ENCODE assay signal across 8 mouse cellular contexts in the genomic region with DNA sequence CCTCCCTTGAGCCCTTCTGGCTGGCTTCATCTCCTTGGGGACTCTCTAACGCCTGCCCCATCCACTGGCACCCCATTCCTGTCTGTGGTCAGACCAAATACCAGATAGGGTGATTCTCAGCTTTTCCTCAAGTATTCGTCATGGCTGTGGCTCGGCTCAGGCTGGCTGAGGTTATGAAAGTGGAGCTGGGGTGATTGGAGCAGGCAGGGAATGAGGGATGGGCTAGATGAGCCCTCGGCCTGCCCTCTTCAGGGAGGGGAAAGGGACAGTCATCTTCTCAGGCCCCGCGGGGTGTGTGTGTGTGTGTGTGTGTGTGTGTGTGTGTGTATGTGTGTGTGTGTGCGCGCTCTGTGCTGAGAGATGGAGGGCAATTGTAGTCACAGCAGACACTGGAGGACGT. TPM values are rescaled to one million over a fixed set of nuclear protein-coding genes. Genes with fewer than 3 reads are reported as not detected.
DNase-seq lines count a peak whose midpoint lies in the region; ATAC-seq lines count a peak whose summit lies in the region.

TSS of gene Podnl1 (plus strand) at position 334 of the 400 bp plus-strand sequence.

- no peaks in the 10 kb centered on the region for H3K9me3 ChIP-seq in heart, embryonic 16.5 days (replicated peaks; ENCODE audit: control insufficient read depth, low read length)
- H3K9me3 ChIP-seq in midbrain, embryonic 14.5 days (ENCODE audit: control insufficient read depth, low read length): no peaks in the 10 kb centered on the region
- H3K9me3 ChIP-seq in midbrain, embryonic 11.5 days (ENCODE audit: control insufficient read depth, low read length): no peaks in the 10 kb centered on the region
- no peaks in the 10 kb centered on the region for H3K9me3 ChIP-seq in forebrain, embryonic 15.5 days

- no peak within 1 kb of the TSS for H3K4me3 ChIP-seq in heart, embryonic 16.5 days (ENCODE audit: low read length)
- no peak within 1 kb of the TSS for H3K4me3 ChIP-seq in midbrain, embryonic 14.5 days (replicated peaks; ENCODE audit: low read depth, low read length)
- no peak within 1 kb of the TSS for H3K4me3 ChIP-seq in midbrain, embryonic 11.5 days (ENCODE audit: low read depth, low read length)
- no peak within 1 kb of the TSS for H3K4me3 ChIP-seq in forebrain, embryonic 15.5 days

- H3K4me1 ChIP-seq in heart, embryonic 16.5 days (ENCODE audit: control insufficient read depth, insufficient read depth, low read length): no peaks in the 10 kb centered on the region
- H3K4me1 ChIP-seq in midbrain, embryonic 14.5 days (ENCODE audit: control insufficient read depth, insufficient read depth, low read length): no peaks in the 10 kb centered on the region
- no peaks in the 10 kb centered on the region for H3K4me1 ChIP-seq in midbrain, embryonic 11.5 days (ENCODE audit: control insufficient read depth, insufficient read depth, low read length)
- 0 out of 2 replicates have a peak, but pooled peaks cover under 1% of the 10 kb centered on the region for H3K4me1 ChIP-seq in forebrain, embryonic 15.5 days

- 44% methylated on average over 9 of the region's 9 CpGs for WGBS in heart, embryonic 16.5 days
- 57% methylated on average over 9 of the region's 9 CpGs for WGBS in midbrain, embryonic 14.5 days
- 68% methylated on average over 8 of the region's 9 CpGs for WGBS in midbrain, embryonic 11.5 days
- WGBS in forebrain, embryonic 15.5 days: 60% methylated on average over 9 of the region's 9 CpGs

- H3K4me2 ChIP-seq in heart, embryonic 16.5 days (ENCODE audit: low read depth, low read length): no peak within 1 kb of the TSS
- H3K4me2 ChIP-seq in midbrain, embryonic 14.5 days (ENCODE audit: low read length): no peak within 1 kb of the TSS
- H3K4me2 ChIP-seq in midbrain, embryonic 11.5 days: no peak within 1 kb of the TSS
- H3K4me2 ChIP-seq in forebrain, embryonic 15.5 days (replicated peaks): no peak within 1 kb of the TSS

- no peak for DNase-seq in heart, adult 18-20 months
- DNase-seq in midbrain, embryonic 14.5 days: no peak
- DNase-seq in midbrain, embryonic 11.5 days (ENCODE audit: low spot score, missing footprints): no peak
- DNase-seq in retina, postnatal 1 day: peak; percentile 60

- no peak within 1 kb of the TSS for H3K27ac ChIP-seq in heart, embryonic 16.5 days (ENCODE audit: low read length)
- H3K27ac ChIP-seq in midbrain, embryonic 14.5 days (replicated peaks; ENCODE audit: low read depth, low read length): 0 out of 2 replicates have a peak within 1 kb of the TSS, but pooled peaks have one; percentile 20
- no peak within 1 kb of the TSS for H3K27ac ChIP-seq in midbrain, embryonic 11.5 days (ENCODE audit: low read depth, low read length)
- no peak within 1 kb of the TSS for H3K27ac ChIP-seq in forebrain, embryonic 15.5 days (replicated peaks)

- no peak within 1 kb of the TSS for H3K9ac ChIP-seq in heart, embryonic 16.5 days (ENCODE audit: low read length)
- no peak within 1 kb of the TSS for H3K9ac ChIP-seq in midbrain, embryonic 14.5 days (replicated peaks; ENCODE audit: low read length)
- no peak within 1 kb of the TSS for H3K9ac ChIP-seq in midbrain, embryonic 11.5 days (ENCODE audit: low read length)
- H3K9ac ChIP-seq in forebrain, embryonic 15.5 days (replicated peaks): no peak within 1 kb of the TSS

- 0 out of 2 replicates have a peak, but pooled peaks have one; percentile 23 for ATAC-seq in heart, embryonic 16.5 days (replicated peaks; ENCODE audit: extremely low read depth, insufficient read depth, low FRiP score)
- ATAC-seq in midbrain, embryonic 14.5 days (ENCODE audit: low FRiP score, low TSS enrichment): peak; percentile 34; the same call in 1 of the 2 replicates
- ATAC-seq in midbrain, embryonic 11.5 days (ENCODE audit: low FRiP score): no peak
- 0 out of 2 replicates have a peak, but pooled peaks have one; percentile 12 for ATAC-seq in erythroblast, adult 5-6 weeks (replicated peaks; ENCODE audit: low FRiP score, poor library complexity, severe bottlenecking)
- no peak for ATAC-seq in monocyte, adult 5-6 weeks (replicated peaks; ENCODE audit: insufficient number of reproducible peaks, low FRiP score, low TSS enrichment, poor library complexity, severe bottlenecking)
- no peak for ATAC-seq in forebrain, embryonic 15.5 days (replicated peaks)

- no peaks in the 10 kb centered on the region for H3K36me3 ChIP-seq in heart, embryonic 16.5 days (ENCODE audit: control insufficient read depth, insufficient read depth)
- H3K36me3 ChIP-seq in midbrain, embryonic 14.5 days (ENCODE audit: control insufficient read depth, insufficient read depth, low read length): no peaks in the 10 kb centered on the region
- no peaks in the 10 kb centered on the region for H3K36me3 ChIP-seq in midbrain, embryonic 11.5 days (ENCODE audit: control insufficient read depth, insufficient read depth, low read length)
- H3K36me3 ChIP-seq in forebrain, embryonic 15.5 days: no peaks in the 10 kb centered on the region

- H3K27me3 ChIP-seq in heart, embryonic 16.5 days (ENCODE audit: control insufficient read depth, insufficient read depth, low read length): no peaks in the 10 kb centered on the region
- no peaks in the 10 kb centered on the region for H3K27me3 ChIP-seq in midbrain, embryonic 14.5 days (ENCODE audit: control insufficient read depth, insufficient read depth, low read length)
- H3K27me3 ChIP-seq in midbrain, embryonic 11.5 days (ENCODE audit: control insufficient read depth, insufficient read depth, low read length): no peaks in the 10 kb centered on the region
- H3K27me3 ChIP-seq in forebrain, embryonic 15.5 days: no peaks in the 10 kb centered on the region

RNA-seq across cellular contexts. Expression of gene Podnl1, which starts in this region (rescaled TPM):
- polyA plus RNA-seq in heart, embryonic 16.5 days (2015; fragmentation: Nextera tagmentation; extraction: Ambion mirVana): 0.17 and 0.37 TPM in 2 replicates
- total RNA-seq in heart, adult 18-20 months (2021): under 1 TPM in 1 of 2 experiments, not detected in 1; 0.10 TPM
- 0.63 and 0.68 TPM in 2 replicates for polyA plus RNA-seq in midbrain, embryonic 14.5 days (2014; fragmentation: Nextera tagmentation; extraction: Ambion mirVana)
- 0.25 and 0.32 TPM in 2 replicates for polyA plus RNA-seq in midbrain, embryonic 11.5 days (2014; fragmentation: Nextera tagmentation; extraction: Ambion mirVana)
- total RNA-seq in erythroblast, adult 5-6 weeks (2015; ENCODE audit: low replicate concordance): not detected in 2 replicates
- not detected in 2 replicates for total RNA-seq in erythroblast, adult 5-6 weeks (2017; ENCODE audit: low replicate concordance)
- 0.11 to 0.87 TPM (median 0.57 TPM) in 3 replicates for total RNA-seq in monocyte, adult 5-6 weeks (2017)
- 0.32 TPM in 2 replicates for polyA plus RNA-seq in forebrain, embryonic 15.5 days (2015; fragmentation: Nextera tagmentation; extraction: Ambion mirVana)

Comparison
In these comparisons a context has a peak if more than half of its experiments do, and no peak if none do; other contexts are left out.
1. Peak in ATAC-seq in heart, embryonic 16.5 days; RNA of the gene not detected or under 1 TPM.
2. Peak in ATAC-seq and H3K27ac ChIP-seq in midbrain, embryonic 14.5 days; RNA of the gene not detected or under 1 TPM.
3. Peak in ATAC-seq in erythroblast, adult 5-6 weeks; RNA of the gene not detected or under 1 TPM.